18 mouse cellular contexts compared by ENCODE assay signal in genomic region chr2:59448516-59448915, GRCm38 (mm10). TPM values are rescaled to one million over a fixed set of nuclear protein-coding genes. Genes with fewer than 3 reads are reported as not detected.
"Had no signal": no experiment of that assay in that cellular context is flagged by ENCODE, and none has a peak within 500 bp of the region (broad histone marks: within the 10 kb centered on the region; RNA-seq: fewer than 3 reads in every experiment).

No protein-coding gene starts in this region.

- H3K4me2 ChIP-seq: liver, embryonic 15.5 days; lung, embryonic 15.5 days; midbrain, embryonic 11.5 days; midbrain, embryonic 13.5 days; midbrain, embryonic 15.5 days; neural tube, embryonic 12.5 days had no signal

- DNase-seq: liver, postnatal 0 days; lung, adult 2 months; lung, postnatal 14 days; lung, postnatal 36 days; right cerebral cortex, postnatal 14 days; thymus, adult 18-20 months; thymus, postnatal 14 days; thymus, postnatal 36 days had no signal

- H3K27ac ChIP-seq: liver, embryonic 15.5 days; lung, embryonic 15.5 days; macrophage; midbrain, embryonic 13.5 days; midbrain, embryonic 15.5 days; neural tube, embryonic 12.5 days had no signal

- H3K36me3 ChIP-seq: liver, embryonic 15.5 days; lung, embryonic 15.5 days; midbrain, embryonic 13.5 days; midbrain, embryonic 15.5 days; neural tube, embryonic 12.5 days had no signal

- ATAC-seq: liver, postnatal 0 days; lung, postnatal 0 days; midbrain, embryonic 13.5 days; midbrain, embryonic 15.5 days had no signal

- H3K27me3 ChIP-seq: liver, embryonic 15.5 days; lung, embryonic 15.5 days; megakaryocyte, embryonic 14.5 days; midbrain, embryonic 13.5 days; midbrain, embryonic 15.5 days; neural tube, embryonic 12.5 days had no signal

- H3K9me3 ChIP-seq: liver, embryonic 15.5 days; lung, embryonic 15.5 days; megakaryocyte, embryonic 14.5 days; midbrain, embryonic 13.5 days; midbrain, embryonic 15.5 days; neural tube, embryonic 12.5 days had no signal

- H3K4me3 ChIP-seq: liver, embryonic 15.5 days; lung, embryonic 15.5 days; megakaryocyte, embryonic 14.5 days; midbrain, embryonic 13.5 days; midbrain, embryonic 15.5 days; neural tube, embryonic 12.5 days had no signal

- H3K9ac ChIP-seq: liver, embryonic 15.5 days; liver, postnatal 0 days; lung, embryonic 15.5 days; midbrain, embryonic 13.5 days; midbrain, embryonic 15.5 days; neural tube, embryonic 12.5 days had no signal

- H3K4me1 ChIP-seq: liver, embryonic 15.5 days; lung, embryonic 15.5 days; megakaryocyte, embryonic 14.5 days; midbrain, embryonic 13.5 days; midbrain, embryonic 15.5 days; neural tube, embryonic 12.5 days had no signal

RNA-seq across cellular contexts. Expression of gene Dapl1, which starts 35.9 kb away (rescaled TPM):
- polyA plus RNA-seq: liver, embryonic 15.5 days; liver, postnatal 0 days; macrophage; neural tube, embryonic 12.5 days; neural tube, embryonic 14.5 days had no signal
